Mouse (Mus musculus): Measurements from ENCODE around the gene C1qtnf1. TPM values are rescaled to one million over a fixed set of nuclear protein-coding genes. Genes with fewer than 3 reads are reported as not detected.

Gene C1qtnf1
- polyA plus RNA-seq, 1 experiment from 2014 or later: 3.3 TPM

DNA sequence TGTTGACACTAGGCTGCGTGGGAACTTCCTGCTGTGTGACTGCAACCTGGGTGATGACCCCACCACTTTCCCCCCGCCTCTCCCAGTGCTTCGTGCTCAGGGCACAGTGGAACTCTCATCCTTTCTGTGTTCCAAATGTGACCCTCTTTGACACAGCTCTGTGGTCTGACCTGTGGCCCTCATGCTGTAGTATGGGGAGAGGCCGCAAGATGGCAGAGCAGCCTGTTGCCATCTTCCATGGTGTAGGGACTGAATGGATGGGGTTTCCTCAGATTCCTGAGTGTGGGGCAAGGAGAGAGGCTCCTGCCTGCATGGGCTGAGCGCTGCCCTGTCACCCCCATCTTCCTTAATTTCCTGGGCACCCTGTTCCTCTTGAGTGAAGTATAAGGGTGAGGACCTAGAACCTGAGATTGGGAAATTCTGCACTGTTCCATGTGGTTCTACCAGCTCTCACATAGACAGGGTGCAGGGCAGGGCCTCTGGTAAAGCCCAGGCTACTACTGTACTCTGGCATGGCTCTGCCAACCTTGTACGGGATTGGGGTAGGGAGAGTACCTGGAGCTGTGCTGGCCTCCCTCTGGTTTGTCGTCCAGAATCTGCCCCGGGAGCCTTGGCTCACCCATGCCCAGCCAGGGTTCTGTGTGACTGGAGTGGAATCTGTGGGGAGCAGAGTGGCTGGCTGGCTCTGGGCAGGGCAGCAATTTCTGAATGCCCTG, 60.3 kb downstream of the C1qtnf1 start:
- Histone ChIP-seq H3K27ac (no peak overlapping the region), H3K27me3 (ENCODE audit: insufficient read depth, poor library complexity, severe bottlenecking) (peaks cover 40% of the 10 kb centered on the region), H3K4me1 (peaks cover 32% of the 10 kb centered on the region), H3K9me3 (no peaks in the 10 kb centered on the region), H3K36me3 (peaks cover 33% of the 10 kb centered on the region), H3K4me3 (no peak overlapping the region)
- WGBS: 67% methylated on average over 8 of the region's 8 CpGs
- DNase-seq (ENCODE audit: low spot score): no peak

DNA sequence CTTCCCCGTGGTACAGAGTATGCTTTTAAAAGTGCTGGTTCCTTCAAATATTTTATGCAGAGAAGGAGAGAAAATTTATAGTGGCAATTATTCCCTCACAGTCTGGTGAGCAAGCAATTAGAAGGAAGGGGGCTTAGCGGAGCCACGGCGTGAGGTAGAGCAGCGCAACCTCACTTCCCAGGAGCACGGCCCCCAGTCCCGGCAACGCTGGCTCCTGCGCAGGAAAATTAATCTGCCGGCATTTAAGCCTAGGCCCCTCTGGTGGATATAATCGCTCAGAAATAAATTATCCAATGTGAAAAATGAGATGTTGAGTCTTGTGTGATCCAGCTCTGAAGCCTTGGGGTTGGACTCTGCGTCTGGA, 60.9 kb downstream of the C1qtnf1 start:
- Histone ChIP-seq H3K27ac (no peak overlapping the region), H3K4me1 (peaks cover 37% of the 10 kb centered on the region), H3K9me3 (no peaks in the 10 kb centered on the region), H3K27me3 (ENCODE audit: insufficient read depth, poor library complexity, severe bottlenecking) (peaks cover 40% of the 10 kb centered on the region), H3K36me3 (peaks cover 33% of the 10 kb centered on the region), H3K4me3 (no peak overlapping the region)
- 86% methylated on average over 12 of the region's 12 CpGs for WGBS
- no peak for DNase-seq (ENCODE audit: low spot score)

DNA sequence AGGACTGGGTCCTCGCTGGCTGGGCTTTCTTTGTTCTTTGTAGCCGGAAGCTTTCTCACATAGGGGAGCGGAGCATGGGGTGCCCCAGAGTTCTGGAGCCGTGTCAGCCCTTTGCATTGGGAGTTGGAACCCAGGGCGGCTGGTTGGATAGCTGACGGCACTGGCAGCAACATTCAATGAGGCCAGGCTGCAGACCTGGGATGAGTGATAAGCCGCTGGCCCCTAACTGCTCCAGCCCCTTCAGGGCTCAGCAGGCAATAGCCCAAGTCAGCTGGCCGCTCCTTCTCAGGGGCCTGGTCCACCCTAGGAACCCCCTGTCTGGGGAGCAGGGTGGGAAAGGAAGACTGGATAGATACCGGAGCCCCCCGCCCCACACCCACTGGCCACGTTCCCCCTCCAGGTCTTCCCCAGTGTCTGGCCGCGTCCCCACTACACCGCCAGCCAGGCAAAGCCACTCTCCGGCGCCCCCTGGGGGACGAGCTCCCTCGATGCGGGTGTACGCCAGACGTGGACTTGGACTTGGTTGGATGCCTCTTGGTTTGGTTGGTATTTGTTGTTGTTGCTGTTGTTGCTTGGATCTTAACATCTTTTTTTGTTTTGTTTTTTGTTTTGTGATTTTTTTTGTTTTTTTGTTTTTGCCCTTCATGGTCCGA, 62.7 kb downstream of the C1qtnf1 start:
- Histone ChIP-seq H3K27me3 (ENCODE audit: insufficient read depth, poor library complexity, severe bottlenecking) (peaks cover 35% of the 10 kb centered on the region), H3K36me3 (peaks cover 16% of the 10 kb centered on the region), H3K4me1 (peaks cover 34% of the 10 kb centered on the region), H3K9me3 (no peaks in the 10 kb centered on the region), H3K27ac (peak overlapping the region; percentile 9; the same call in 1 of the 2 replicates), H3K4me3 (peak overlapping the region; percentile 37)
- DNase-seq (ENCODE audit: low spot score): peak; percentile 88
- 17% methylated on average over 22 of the region's 22 CpGs for WGBS

DNA sequence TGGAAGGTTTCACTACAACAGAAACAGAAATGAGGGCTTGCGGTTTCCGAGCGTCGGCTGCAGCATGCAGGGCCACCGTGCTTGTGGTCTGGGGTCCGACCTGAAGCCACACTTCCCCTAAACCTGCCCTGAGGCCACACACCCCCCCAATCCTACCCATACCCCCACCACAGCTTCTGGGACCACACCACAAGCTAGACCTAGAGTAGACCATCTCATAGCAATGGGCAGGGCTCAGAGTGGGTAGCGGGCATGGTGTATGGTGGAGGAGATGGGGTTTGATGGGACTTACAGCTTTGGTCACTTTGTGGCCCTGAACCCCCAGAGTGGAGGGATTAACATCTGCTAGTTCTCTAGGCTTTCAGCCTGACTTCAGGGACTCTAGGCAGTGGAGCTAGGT, 63.2 kb downstream of the C1qtnf1 start:
- Histone ChIP-seq H3K27me3 (ENCODE audit: insufficient read depth, poor library complexity, severe bottlenecking) (peaks cover 29% of the 10 kb centered on the region), H3K36me3 (peaks cover 11% of the 10 kb centered on the region), H3K9me3 (no peaks in the 10 kb centered on the region), H3K4me1 (peaks cover 32% of the 10 kb centered on the region), H3K4me3 (no peak overlapping the region), H3K27ac (no peak overlapping the region)
- DNase-seq (ENCODE audit: low spot score): no peak
- WGBS: 85% methylated on average over 7 of the region's 7 CpGs

DNA sequence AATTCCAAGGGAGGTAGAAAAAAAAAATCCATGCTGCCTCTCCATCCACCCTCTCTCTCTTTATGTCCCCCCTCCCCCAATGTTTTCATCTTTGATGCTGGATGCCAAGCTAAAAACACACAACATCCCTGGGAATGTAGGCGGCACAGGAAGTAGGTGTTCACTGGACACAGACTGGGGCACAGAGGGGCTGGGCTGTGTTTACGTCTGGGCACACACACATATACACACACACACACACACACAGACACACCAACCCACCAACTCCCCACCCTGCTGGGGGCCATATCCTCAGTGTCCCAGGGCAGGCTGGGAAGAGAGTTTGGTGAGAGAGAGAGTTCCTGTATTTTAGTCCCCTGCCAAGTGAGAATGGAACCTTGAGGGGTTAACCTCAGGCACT, 65.5 kb downstream of the C1qtnf1 start:
- Histone ChIP-seq H3K36me3 (no peaks in the 10 kb centered on the region), H3K27ac (no peak overlapping the region; the same call in 1 of the 2 replicates), H3K9me3 (no peaks in the 10 kb centered on the region), H3K4me1 (peaks cover 33% of the 10 kb centered on the region), H3K27me3 (ENCODE audit: insufficient read depth, poor library complexity, severe bottlenecking) (peaks cover 31% of the 10 kb centered on the region), H3K4me3 (no peak overlapping the region)
- DNase-seq (ENCODE audit: low spot score): no peak
- 74% methylated on average over 2 of the region's 2 CpGs for WGBS

DNA sequence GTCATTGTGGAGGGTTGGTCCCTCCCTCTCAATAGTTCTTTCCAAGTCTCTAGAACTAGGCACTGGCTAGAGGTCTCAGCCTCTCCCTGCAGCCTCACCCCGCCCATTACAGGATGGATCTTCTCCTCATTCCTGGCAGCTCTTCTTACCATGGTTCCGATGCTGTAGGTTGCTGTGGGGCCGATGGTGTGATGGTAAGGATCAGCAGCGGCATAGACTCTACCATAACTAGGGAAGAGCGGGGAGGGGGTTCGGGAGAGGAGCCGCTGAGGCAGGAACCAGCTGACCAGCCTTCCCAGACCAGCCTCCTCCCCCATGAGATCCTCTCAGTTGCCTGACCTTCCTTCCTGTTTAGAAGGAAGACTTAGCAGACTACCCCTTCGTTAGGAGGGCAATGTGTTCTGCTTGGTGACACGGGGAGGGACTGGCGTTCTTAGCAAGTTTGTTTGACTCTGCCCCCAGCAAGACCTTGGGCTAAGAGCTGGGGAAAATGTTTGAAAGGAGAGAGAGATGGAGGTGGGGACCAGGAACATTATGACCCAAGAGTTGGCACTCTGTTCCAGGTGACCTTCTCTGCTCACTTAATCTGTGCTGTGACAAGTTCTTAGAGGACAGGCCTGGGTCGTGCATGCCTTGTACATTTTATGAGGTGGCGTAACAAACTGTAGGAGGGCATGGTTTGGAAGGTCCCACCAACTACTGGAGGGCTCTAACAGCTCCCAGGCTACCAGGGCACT, 66.2 kb downstream of the C1qtnf1 start:
- H3K4me3 ChIP-seq: no peak overlapping the region
- peaks cover 38% of the 10 kb centered on the region for H3K27me3 ChIP-seq (ENCODE audit: insufficient read depth, poor library complexity, severe bottlenecking)

DNA sequence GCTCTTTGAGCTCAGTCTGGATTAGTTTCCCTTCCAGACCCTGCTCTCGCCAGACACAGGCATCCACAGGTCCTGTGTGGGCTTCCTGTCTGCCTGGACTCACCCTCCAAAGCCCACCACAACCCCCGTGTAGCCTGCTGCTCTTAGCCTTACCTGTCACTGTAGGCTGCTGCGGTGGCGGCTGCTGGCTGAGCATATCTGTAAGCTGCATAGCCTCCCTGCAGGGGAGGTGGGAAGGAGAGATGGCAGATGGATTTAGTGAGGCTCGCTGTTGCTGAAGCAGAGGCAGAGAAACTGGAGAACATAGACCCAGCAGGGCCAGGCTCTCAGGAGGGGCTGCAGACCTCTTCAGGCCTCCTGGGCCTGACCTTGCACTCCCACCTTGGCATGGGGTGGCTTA, 67.1 kb downstream of the C1qtnf1 start:
- peaks cover 33% of the 10 kb centered on the region for H3K27me3 ChIP-seq (ENCODE audit: insufficient read depth, poor library complexity, severe bottlenecking)
- DNase-seq (ENCODE audit: low spot score): no peak
- no peaks in the 10 kb centered on the region for H3K9me3 ChIP-seq
- H3K4me1 ChIP-seq: peaks cover 34% of the 10 kb centered on the region
- 28% methylated on average over 5 of the region's 5 CpGs for WGBS
- H3K4me3 ChIP-seq: no peak overlapping the region
- no peak overlapping the region for H3K27ac ChIP-seq
- no peaks in the 10 kb centered on the region for H3K36me3 ChIP-seq

More for the DNA sequence above, 66.2 kb downstream of the C1qtnf1 start:
- 73% methylated on average over 12 of the region's 12 CpGs for WGBS
- no peak for DNase-seq (ENCODE audit: low spot score)
- peak overlapping the region; percentile 19; the same call in 1 of the 2 replicates for H3K27ac ChIP-seq
- H3K4me1 ChIP-seq: peaks cover 38% of the 10 kb centered on the region
- H3K36me3 ChIP-seq: no peaks in the 10 kb centered on the region
- no peaks in the 10 kb centered on the region for H3K9me3 ChIP-seq

DNA sequence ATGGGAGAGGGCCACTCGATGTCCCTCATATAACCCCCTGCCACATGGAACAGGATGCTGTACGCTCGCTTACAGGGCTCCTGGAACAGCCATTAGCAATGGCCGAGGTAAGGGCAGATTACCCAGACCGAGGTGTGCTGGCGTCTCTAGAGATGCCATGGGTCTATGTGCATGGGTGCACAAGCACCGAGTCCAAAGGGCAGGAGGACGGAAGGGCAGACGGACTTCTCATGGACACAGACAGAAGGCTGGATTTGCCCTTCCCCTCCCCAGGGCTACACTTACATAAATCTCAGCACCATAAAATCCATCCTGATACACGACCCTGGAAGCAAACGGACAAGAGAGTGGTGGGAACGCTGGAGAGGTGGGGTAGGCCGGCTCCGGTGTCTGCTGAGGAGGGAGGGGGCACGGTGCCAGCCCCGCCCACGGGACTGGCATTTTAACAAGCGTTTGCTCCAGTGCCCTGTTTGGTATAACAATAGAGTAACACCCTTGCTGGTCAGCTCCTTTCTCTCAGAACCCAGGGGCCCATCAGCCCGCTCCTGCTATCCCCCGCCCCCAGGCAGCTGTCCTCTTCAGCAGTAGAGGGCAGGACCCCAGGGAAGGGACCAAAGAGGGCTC, 68.2 kb downstream of the C1qtnf1 start:
- 67% methylated on average over 20 of the region's 20 CpGs for WGBS

More for the DNA sequence above, 68.2 kb downstream of the C1qtnf1 start:
- H3K9me3 ChIP-seq: no peaks in the 10 kb centered on the region
- no peak overlapping the region for H3K27ac ChIP-seq
- H3K4me1 ChIP-seq: peaks cover 27% of the 10 kb centered on the region
- H3K27me3 ChIP-seq (ENCODE audit: insufficient read depth, poor library complexity, severe bottlenecking): peaks cover 32% of the 10 kb centered on the region
- H3K4me3 ChIP-seq: no peak overlapping the region
- H3K36me3 ChIP-seq: no peaks in the 10 kb centered on the region
- DNase-seq (ENCODE audit: low spot score): no peak

Other genes with a start within 250 kb of the C1qtnf1 start
- 15.5 and 15.6 TPM in 2 replicates for gene Cyth1, start 179.6 kb upstream of the C1qtnf1 start, polyA plus RNA-seq (2016; fragmentation: Nextera tagmentation; extraction: Ambion mirVana)
- gene Usp36, start 138.0 kb upstream of the C1qtnf1 start, polyA plus RNA-seq (2016; fragmentation: Nextera tagmentation; extraction: Ambion mirVana): 19.5 and 22.4 TPM in 2 replicates
- gene Cep295nl, start 85.7 kb upstream of the C1qtnf1 start, polyA plus RNA-seq (2016; fragmentation: Nextera tagmentation; extraction: Ambion mirVana): 0.20 and 0.38 TPM in 2 replicates
- 37.4 and 39.2 TPM in 2 replicates for gene Timp2, start 72.5 kb upstream of the C1qtnf1 start, polyA plus RNA-seq (2016; fragmentation: Nextera tagmentation; extraction: Ambion mirVana)
- 5.1 and 6.2 TPM in 2 replicates for gene Lgals3bp, start 26.1 kb upstream of the C1qtnf1 start, polyA plus RNA-seq (2016; fragmentation: Nextera tagmentation; extraction: Ambion mirVana)
- 22.4 and 23.5 TPM in 2 replicates for gene Cant1, start 9.1 kb upstream of the C1qtnf1 start, polyA plus RNA-seq (2016; fragmentation: Nextera tagmentation; extraction: Ambion mirVana)
- 5.1 and 7.8 TPM in 2 replicates for gene Engase, start 48.6 kb downstream of the C1qtnf1 start, polyA plus RNA-seq (2016; fragmentation: Nextera tagmentation; extraction: Ambion mirVana)